Mouse (Mus musculus) ES-Bruce4 (cell line): Measurements from ENCODE around the gene Cpne5. TPM values are rescaled to one million over a fixed set of nuclear protein-coding genes. Genes with fewer than 3 reads are reported as not detected.
"Not testable (repeated sequence)": the region's sequence is repeated elsewhere in the genome, so short reads cannot be mapped to it uniquely, and the experiment has no call there.

Source experiments
- H3K27ac ChIP-seq: 2 replicates; pipeline ENCODE4 v1.5.1; 2012; ENCODE audit warnings: low read length, inconsistent platforms; ENCODE audit not compliant: insufficient read depth
- H3K27me3 ChIP-seq: 2 replicates; pipeline ENCODE4 v1.6.1; 2012; ENCODE audit warnings: mild to moderate bottlenecking, low read length, inconsistent platforms; ENCODE audit not compliant: control insufficient read depth, poor library complexity, insufficient read depth, severe bottlenecking
- H3K36me3 ChIP-seq: 2 replicates; pipeline ENCODE4 v1.6.1; 2012; ENCODE audit warnings: inconsistent platforms, mild to moderate bottlenecking, low read length, moderate library complexity; ENCODE audit not compliant: control insufficient read depth, poor library complexity, insufficient read depth, severe bottlenecking
- H3K4me1 ChIP-seq: one replicate; pipeline ENCODE4 v1.8.1; 2011; ENCODE audit warnings: low read length; ENCODE audit not compliant: control insufficient read depth, insufficient read depth
- H3K4me3 ChIP-seq: 2 replicates; pipeline ENCODE4 v1.5.1; 2011; ENCODE audit warnings: low read depth, mild to moderate bottlenecking, low read length
- H3K9ac ChIP-seq: 2 replicates; pipeline ENCODE4 v1.6.1; 2012; ENCODE audit warnings: low read depth, mild to moderate bottlenecking, inconsistent platforms; ENCODE audit not compliant: poor library complexity, severe bottlenecking
- H3K9me3 ChIP-seq: replicated peaks from 2 replicates; pipeline ENCODE4 v1.6.1; 2012; ENCODE audit warnings: mild to moderate bottlenecking, low read length, inconsistent platforms; ENCODE audit not compliant: control insufficient read depth, poor library complexity, insufficient read depth, severe bottlenecking
- CTCF ChIP-seq: IDR thresholded peaks from one replicate; pipeline ENCODE4 v1.8.1; 2011; ENCODE audit warnings: low read depth, low read length
- EP300 ChIP-seq: IDR thresholded peaks from 2 replicates; pipeline ENCODE4 v1.6.1; 2011; ENCODE audit warnings: low read depth, low read length; ENCODE audit not compliant: insufficient read depth
- POLR2A ChIP-seq: IDR thresholded peaks from one replicate; pipeline ENCODE4 v1.8.1; 2011; ENCODE audit warnings: low read length; ENCODE audit not compliant: insufficient read depth
- polyA plus RNA-seq: library from polyadenylated mRNA; stranded (reverse); fragments of >200 nt; gene quantifications from 2 replicates; pipeline ENCODE4 v1.2.4, GENCODE M21; 2011; ENCODE audit warnings: low read depth; ENCODE audit not compliant: missing spikeins, insufficient read depth, insufficient read length

Gene Cpne5
- polyA plus RNA-seq, 1 experiment = 4.4 TPM

DNA sequence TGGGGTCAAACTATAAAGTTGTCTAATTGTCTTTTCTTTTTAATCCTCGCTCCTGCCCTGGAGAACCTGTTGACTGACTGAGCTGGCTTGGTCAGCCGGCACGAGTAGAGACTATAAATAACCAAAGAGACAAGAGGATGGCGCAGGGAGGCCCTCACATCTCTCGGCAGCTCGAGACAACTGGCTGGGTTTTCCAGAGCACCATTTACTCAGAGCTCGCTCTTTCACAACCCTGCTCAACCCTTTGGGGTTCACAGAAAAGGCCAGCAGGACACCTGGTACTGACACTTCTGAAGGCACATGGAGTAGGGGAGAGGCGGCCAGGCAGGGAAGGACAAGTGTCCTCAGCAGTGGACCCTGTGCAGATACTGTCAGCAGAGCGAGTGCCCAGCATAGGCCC lies 15.7 kb upstream of the Cpne5 start:
- Histone ChIP-seq H3K9me3 (no peaks in the 10 kb centered on the region), H3K36me3 (peaks cover 40% of the 10 kb centered on the region), H3K27me3 (no peaks in the 10 kb centered on the region), H3K9ac (no peak overlapping the region), H3K4me1 (no peaks in the 10 kb centered on the region), H3K4me3 (no peak overlapping the region), H3K27ac (no peak overlapping the region)
- TF ChIP-seq POLR2A = no peak
- TF ChIP-seq EP300 = no peak
- no peak for TF ChIP-seq CTCF

DNA sequence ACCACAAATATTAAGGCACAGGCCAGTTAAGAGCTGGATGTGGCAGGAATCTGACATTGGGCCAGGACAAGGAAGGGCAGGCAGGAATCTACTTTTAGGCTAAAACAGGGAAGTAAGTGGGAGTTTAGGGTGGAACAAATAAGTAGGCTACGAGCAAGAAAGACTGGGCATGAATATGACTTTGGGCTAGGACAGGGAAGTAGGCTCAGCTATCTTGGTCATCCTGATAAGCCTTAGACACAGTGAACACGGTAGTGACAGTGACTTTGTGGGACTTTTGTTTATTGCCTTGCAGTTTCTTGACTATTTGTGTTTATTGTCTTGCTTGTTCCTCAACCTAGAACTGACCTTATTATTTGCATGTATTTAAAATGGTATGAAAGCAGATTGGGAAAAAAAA lies 15.3 kb upstream of the Cpne5 start:
- H3K36me3 ChIP-seq = peaks cover 36% of the 10 kb centered on the region
- TF ChIP-seq POLR2A = no peak
- no peak for TF ChIP-seq EP300
- TF ChIP-seq CTCF = no peak
- H3K27me3 ChIP-seq = no peaks in the 10 kb centered on the region
- no peak overlapping the region for H3K27ac ChIP-seq
- H3K4me3 ChIP-seq = no peak overlapping the region
- H3K9ac ChIP-seq = no peak overlapping the region
- H3K9me3 ChIP-seq = no peaks in the 10 kb centered on the region
- no peaks in the 10 kb centered on the region for H3K4me1 ChIP-seq

DNA sequence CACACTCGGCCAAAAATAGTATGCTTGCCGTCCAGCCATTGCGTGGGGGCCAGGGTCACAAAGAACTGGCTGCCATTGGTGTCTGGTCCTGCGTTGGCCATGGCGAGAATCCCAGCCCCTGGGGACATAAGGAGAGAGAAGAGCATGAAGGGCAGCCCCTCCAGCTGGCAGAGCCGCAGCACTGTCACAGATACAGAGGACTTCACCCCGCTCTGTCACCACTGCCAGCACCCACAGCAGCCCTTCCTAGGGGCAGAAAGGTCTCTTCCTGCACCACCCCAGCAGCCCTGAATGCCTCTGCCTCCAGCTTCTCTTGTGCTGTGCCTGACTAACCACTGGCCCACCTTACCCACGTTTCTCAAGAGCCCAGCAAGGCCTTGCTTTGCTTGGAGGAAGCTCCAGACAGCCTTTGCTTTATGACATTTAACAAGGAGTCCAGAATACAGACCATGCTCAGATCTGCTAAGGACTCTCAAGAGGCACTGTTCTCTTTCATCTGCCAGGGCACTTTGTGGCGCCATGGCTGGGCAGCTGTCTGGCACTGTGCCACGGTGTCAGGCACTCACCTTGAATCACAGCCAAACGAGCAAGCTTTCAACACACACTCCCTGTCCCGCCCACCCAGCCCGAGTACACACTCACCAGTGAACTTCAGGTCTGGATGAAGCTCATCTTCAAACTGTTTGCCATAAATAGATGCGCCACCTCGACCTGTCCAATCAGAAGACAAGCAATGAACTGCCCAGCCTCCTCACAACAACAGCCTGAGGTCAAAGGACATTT lies 13.8 kb upstream of the Cpne5 start:
- TF ChIP-seq CTCF = no peak
- H3K27ac ChIP-seq = no peak overlapping the region
- peaks cover 28% of the 10 kb centered on the region for H3K36me3 ChIP-seq

DNA sequence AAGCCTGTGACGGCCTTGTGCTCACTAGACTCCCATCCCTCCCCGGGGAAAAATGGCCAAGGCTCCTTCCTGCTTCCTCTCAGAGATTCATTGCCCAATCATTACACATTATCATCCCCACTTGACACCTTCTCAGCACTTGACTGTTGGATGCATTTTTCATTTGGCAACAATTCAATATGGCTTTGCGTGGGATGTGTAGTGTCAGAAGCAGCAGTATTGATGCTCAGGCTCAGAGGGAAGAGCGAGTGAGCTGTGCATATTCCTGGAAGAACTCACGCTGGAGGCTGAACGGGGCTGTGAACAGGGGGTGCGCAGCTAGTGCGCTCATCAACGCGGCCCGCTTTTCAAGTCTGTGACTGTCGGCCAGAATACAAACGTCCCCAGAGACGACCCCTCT lies 13.0 kb upstream of the Cpne5 start:
- H3K9me3 ChIP-seq, H3K4me1 ChIP-seq, H3K9ac ChIP-seq, H3K4me3 ChIP-seq, H3K27ac ChIP-seq, H3K27me3 ChIP-seq: not testable (repeated sequence)
- H3K36me3 ChIP-seq = peaks cover 20% of the 10 kb centered on the region

More for the DNA sequence above, 13.8 kb upstream of the Cpne5 start:
- Histone ChIP-seq H3K9me3 (no peaks in the 10 kb centered on the region), H3K27me3 (no peaks in the 10 kb centered on the region), H3K4me3 (no peak overlapping the region), H3K4me1 (no peaks in the 10 kb centered on the region), H3K9ac (no peak overlapping the region)

DNA sequence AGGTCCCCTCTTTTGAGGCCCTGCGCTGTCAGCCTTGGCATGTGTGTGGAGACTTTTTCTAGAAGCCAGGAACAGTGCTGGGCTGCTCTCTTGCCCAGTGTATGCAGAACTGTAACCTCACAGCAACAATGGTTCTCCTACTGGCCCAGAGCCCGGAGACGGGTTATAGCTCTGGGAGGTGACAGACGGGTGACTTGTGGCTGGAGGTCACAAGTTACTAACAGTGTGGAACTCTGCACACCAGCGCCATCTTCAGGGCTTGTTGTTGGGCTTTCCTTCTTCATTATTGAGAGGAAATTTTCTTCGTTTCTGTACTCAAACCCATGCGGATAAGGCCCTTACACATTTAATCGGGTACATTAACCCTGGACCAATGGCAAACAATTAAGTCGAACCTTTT lies 11.5 kb upstream of the Cpne5 start:
- TF ChIP-seq EP300 (no peak), CTCF (peak; percentile 38)
- Histone ChIP-seq H3K4me3 (no peak overlapping the region), H3K27me3 (no peaks in the 10 kb centered on the region), H3K36me3 (peaks cover 15% of the 10 kb centered on the region), H3K9me3 (no peaks in the 10 kb centered on the region), H3K9ac (no peak overlapping the region), H3K27ac (no peak overlapping the region), H3K4me1 (no peaks in the 10 kb centered on the region)

DNA sequence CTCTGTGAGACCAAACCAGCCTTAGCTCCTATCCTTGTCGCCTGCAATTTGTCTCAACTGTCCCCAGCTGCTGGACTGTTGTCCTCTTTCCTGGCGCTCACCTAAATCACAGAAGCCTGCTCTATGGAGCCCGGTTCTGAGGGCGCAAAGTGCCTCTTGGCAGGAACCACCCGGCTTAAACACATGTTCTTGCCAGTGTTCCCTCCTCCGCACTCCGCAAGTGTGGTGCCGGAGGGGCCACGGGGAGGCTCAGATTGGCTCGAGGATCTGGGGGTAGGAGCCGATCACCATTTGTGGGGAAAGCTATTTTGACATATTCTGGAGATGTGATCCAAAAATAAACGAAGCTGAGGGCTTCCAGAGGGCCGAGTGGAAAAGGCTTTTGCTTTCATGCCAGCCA lies 9.9 kb upstream of the Cpne5 start:
- H3K9me3 ChIP-seq = no peaks in the 10 kb centered on the region
- no peak overlapping the region for H3K4me3 ChIP-seq
- no peak for TF ChIP-seq EP300
- no peak overlapping the region for H3K27ac ChIP-seq
- no peaks in the 10 kb centered on the region for H3K27me3 ChIP-seq
- H3K4me1 ChIP-seq = no peaks in the 10 kb centered on the region
- H3K9ac ChIP-seq = no peak overlapping the region
- H3K36me3 ChIP-seq = peaks cover 12% of the 10 kb centered on the region

DNA sequence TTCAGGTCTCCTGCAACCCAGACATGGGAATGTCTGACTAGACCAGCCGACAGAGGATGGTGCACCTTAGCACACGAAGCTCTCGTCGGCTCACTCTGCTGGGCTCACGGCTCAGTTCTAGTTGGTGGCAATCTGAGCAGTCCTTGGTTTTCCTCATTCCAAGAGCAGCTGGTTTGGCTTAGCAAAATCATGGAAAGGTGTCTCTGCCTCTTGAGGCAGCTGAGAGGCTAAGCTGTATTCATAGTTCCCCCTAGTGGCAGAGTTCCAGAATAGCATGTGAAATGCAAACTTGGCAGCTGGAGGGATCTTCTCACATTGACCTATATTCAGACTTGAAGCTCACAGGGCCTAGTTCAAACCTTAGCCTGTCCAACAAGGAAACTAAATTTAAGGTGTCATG lies 8.6 kb upstream of the Cpne5 start:
- Histone ChIP-seq H3K27ac (no peak overlapping the region), H3K36me3 (peaks cover 12% of the 10 kb centered on the region), H3K9ac (no peak overlapping the region), H3K4me1 (no peaks in the 10 kb centered on the region), H3K9me3 (no peaks in the 10 kb centered on the region), H3K27me3 (no peaks in the 10 kb centered on the region), H3K4me3 (no peak overlapping the region)
- TF ChIP-seq POLR2A (no peak), CTCF (peak; percentile 22), EP300 (no peak)
